Mouse (Mus musculus): ENCODE results near the gene Nectin1.

- no peak for TF ChIP-seq CTCF (IDR thresholded peaks at IDR 0.05)
- peak; percentile 68 for TF ChIP-seq EP300 (IDR thresholded peaks at IDR 0.05)
Observed at GRCm38 (mm10) chr9:43738480-43739084, 5.2 kb upstream of the Nectin1 start.
